Mouse (Mus musculus) thymus, adult 18-20 months (tissue): ENCODE results near the gene Slc5a7.

Experiments used
- DNase-seq, 2 experiments: peaks; one replicate each; pipeline ENCODE4 v3.0.0; 2022; ENCODE audit warnings: mixed read lengths in 2 of 2

The Slc5a7 gene

GRCm38 (mm10) chr17:54298934-54299333, at the start of gene Slc5a7:
Gene Slc5a7 (minus strand): TSS chr17:54299034.
- no peak for DNase-seq

GRCm38 (mm10) chr17:54347672-54348071, 48.8 kb upstream of the Slc5a7 start:
- DNase-seq, result no peak

- no peak for DNase-seq
These were observed 44.6 kb upstream of the Slc5a7 start for GRCm38 (mm10) chr17:54343395-54343794.

GRCm38 (mm10) chr17:54298232-54298924, 456 bp downstream of the Slc5a7 start:
- DNase-seq, result no peak

GRCm38 (mm10) chr17:54250783-54251182, 48.1 kb downstream of the Slc5a7 start:
- DNase-seq, result no peak

- DNase-seq, result no peak
These were observed 55.1 kb downstream of the Slc5a7 start for GRCm38 (mm10) chr17:54243650-54244300.

GRCm38 (mm10) chr17:54239435-54239834, 59.4 kb downstream of the Slc5a7 start:
- DNase-seq, result no peak
